Mouse (Mus musculus) Patski (cell line): ENCODE measurements around the gene Maml3. TPM values are rescaled to one million over a fixed set of nuclear protein-coding genes. Genes with fewer than 3 reads are reported as not detected.
A peak's percentile ranks its signal among the peaks of the same experiment; 100 is the strongest.

Source experiments
- ATAC-seq: fragments of 100-300 bp; one replicate; pipeline ENCODE4 v1.8.0; 2021
- CTCF ChIA-PET: fragments of 350-600 bp; sonication (Branson Sonifier 250); formaldehyde crosslinking; loops from one replicate; lab custom pipeline; 2022; ENCODE audit warnings: inconsistent platforms; lab: Charles Lee
- POLR2A ChIA-PET: fragments of 350-600 bp; sonication (Branson Sonifier 250); formaldehyde crosslinking; loops from one replicate; lab custom pipeline; 2022; ENCODE audit warnings: antibody characterized with exemption, inconsistent platforms; lab: Charles Lee
- DNase-seq: peaks from one replicate; pipeline ENCODE4 v3.0.0-alpha.2; 2011; ENCODE audit warnings: low read depth, low spot score
- H3K27me3 ChIP-seq: fragments of 371-371 bp; one replicate; pipeline ENCODE4 v1.5.1; 2021
- CTCF ChIP-seq: fragments of 100-300 bp; IDR thresholded peaks from one replicate; pipeline ENCODE4 v1.5.1; 2021
- in situ Hi-C: fragments of 300-500 bp; cut with MboI; formaldehyde crosslinking; loops from 3 replicates; pipeline ENCODE4 v1.11.1; 2018; ENCODE audit warnings: low pct_unique_long_range_greater_than_20kb, mixed read lengths
- polyA plus RNA-seq: library from polyadenylated mRNA; unstranded; gene quantifications from one replicate; pipeline ENCODE4 v1.2.3, GENCODE M21; 2021

Maml3 gene
- polyA plus RNA-seq, 1 experiment from 2014 or later = 7.7 TPM

DNA sequence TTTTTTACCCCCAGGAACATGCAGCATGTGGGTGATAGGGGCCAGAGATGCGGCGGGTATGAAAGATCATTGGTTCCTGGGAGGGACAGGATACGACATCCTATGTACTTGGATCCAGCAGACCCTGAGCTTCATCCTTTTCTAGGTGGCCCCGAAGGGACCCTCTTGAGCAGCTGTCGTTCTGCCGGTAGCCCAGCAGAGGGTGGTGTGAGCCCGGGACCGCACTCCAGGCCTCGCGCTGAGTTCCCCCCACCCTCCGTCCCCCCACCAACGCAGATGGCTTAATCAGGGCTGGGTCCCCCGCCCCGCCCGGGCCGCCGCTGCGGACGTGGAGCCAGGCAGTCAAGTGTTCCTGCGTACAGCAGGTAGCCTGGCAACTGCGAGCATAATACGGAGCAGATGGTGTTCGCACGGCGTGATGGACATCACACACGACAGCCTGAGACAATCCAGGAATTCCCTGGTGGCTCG, 403.6 kb downstream of the Maml3 start:
- H3K27me3 ChIP-seq = no peaks in the 10 kb centered on the region
- ChIA-PET CTCF (interaction anchor here (0.9 to 2.1 kb wide), 7 partner anchors 10 to 496 kb away, joined by 3 to 8 read pairs (median 4); no protein-coding TSS in a partner anchor), POLR2A (interaction anchor here (0.6 to 0.7 kb wide), 3 partner anchors 9 to 319 kb away, joined by 3 to 4 read pairs (median 3); no protein-coding TSS in a partner anchor)
- peak; percentile 82 for TF ChIP-seq CTCF
- in situ Hi-C loops = no loop called here
- ATAC-seq = peak; percentile 38
- DNase-seq = no peak

DNA sequence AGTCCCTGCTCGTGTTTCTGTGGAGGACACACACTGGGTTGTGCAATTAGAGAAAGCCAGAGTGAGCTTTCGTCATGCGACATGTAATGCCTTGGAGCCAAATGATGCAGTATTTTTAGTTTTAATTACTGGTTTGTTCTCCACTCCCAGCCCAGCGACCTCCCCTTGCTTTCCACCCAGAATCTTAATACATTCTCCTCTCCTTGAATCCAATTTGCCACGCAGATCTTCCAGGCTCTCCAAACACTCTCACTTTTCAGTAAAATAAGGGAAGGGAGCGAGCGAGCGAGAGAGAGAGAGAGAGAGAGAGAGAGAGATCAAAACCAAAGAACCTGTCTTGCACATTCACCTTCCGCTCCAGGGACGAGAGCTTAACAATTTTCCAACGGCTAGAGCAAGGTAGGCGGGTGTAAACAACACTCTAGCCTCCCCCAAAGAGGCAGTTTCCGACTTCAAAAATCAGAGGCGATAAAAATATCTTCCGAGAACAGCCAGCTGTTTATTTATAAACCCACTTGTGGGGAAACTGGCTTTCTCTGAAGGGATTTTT, 404.1 kb downstream of the Maml3 start:
- no peaks in the 10 kb centered on the region for H3K27me3 ChIP-seq
- POLR2A ChIA-PET = interaction anchor here (0.6 to 0.7 kb wide), 3 partner anchors 10 to 319 kb away, joined by 3 to 4 read pairs (median 3); no protein-coding TSS in a partner anchor
- CTCF ChIA-PET = interaction anchor here (0.9 to 2.1 kb wide), 8 partner anchors 10 to 497 kb away, joined by 3 to 8 read pairs (median 4); no protein-coding TSS in a partner anchor
- TF ChIP-seq CTCF = no peak
- in situ Hi-C loops = no loop called here
- no peak for DNase-seq
- ATAC-seq = no peak

- CTCF ChIA-PET = interaction anchor here (1.3 to 2.1 kb wide), 4 partner anchors 8 to 25 kb away, joined by 3 to 8 read pairs (median 5); no protein-coding TSS in a partner anchor
- POLR2A ChIA-PET = no interaction called here
- ATAC-seq (no peak), DNase-seq (no peak)
- H3K27me3 ChIP-seq = no peaks in the 10 kb centered on the region
- no peak for TF ChIP-seq CTCF
- in situ Hi-C loops = no loop called here
These were observed 404.8 kb downstream of the Maml3 start for GRCm38 (mm10) chr3:51700123-51700522.

DNA sequence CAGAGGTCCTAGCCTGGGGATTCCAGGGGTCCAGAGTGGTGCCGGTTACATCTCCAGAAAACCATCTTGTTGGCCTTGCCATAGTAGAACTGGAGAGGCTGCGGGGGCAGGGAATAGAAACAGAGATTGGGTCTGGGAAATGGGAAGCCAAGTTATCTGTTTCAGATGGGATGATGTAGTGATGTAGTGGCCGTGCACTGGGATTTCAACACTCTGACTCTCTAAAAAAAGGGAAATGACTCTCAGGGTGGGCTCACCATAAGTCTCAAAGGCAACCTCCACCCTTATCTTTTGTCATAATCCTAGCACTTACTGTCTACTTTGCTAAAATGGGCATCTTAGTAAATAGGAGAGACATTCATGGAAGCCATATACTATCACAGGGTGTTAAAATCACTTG, 406.9 kb downstream of the Maml3 start:
- DNase-seq (no peak), ATAC-seq (no peak)
- in situ Hi-C loops = no loop called here
- no peak for TF ChIP-seq CTCF
- CTCF ChIA-PET = interaction anchor here (1.0 kb wide), 1 partner anchor 313 kb away, joined by 3 read pairs; no protein-coding TSS in a partner anchor
- H3K27me3 ChIP-seq = no peaks in the 10 kb centered on the region
- POLR2A ChIA-PET = no interaction called here

- TF ChIP-seq CTCF = no peak
- CTCF ChIA-PET = interaction anchor here (0.8 kb wide), 1 partner anchor 500 kb away, joined by 3 read pairs; no protein-coding TSS in a partner anchor
- H3K27me3 ChIP-seq = no peaks in the 10 kb centered on the region
- POLR2A ChIA-PET = no interaction called here
- DNase-seq = no peak
- no peak for ATAC-seq
- in situ Hi-C loops = no loop called here
These were observed 409.2 kb downstream of the Maml3 start for GRCm38 (mm10) chr3:51695713-51696112.

DNA sequence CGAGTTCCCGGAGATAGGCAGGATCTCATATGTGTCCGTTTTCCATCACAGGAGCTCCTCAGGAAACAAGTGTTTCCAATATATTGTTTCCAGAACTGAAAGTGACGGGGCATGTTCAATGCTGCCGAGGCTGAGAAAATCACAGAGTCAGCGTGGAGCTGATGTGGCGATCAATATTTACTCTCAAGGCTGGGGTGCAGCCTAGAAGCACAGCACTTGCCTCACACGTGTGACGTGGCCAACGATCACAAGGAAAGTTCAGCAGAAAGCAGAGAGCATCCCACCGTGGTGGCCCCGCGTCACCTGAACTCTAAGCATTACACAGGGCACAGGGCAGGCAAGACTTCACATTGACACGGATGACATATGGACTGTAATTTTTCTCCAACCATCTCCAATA, 410.3 kb downstream of the Maml3 start:
- CTCF ChIA-PET = interaction anchor here (1.3 kb wide), 1 partner anchor 10 kb away, joined by 3 read pairs; no protein-coding TSS in a partner anchor
- POLR2A ChIA-PET = no interaction called here
- H3K27me3 ChIP-seq = no peaks in the 10 kb centered on the region
- no peak for TF ChIP-seq CTCF
- in situ Hi-C loops = no loop called here
- DNase-seq (no peak), ATAC-seq (no peak)

DNA sequence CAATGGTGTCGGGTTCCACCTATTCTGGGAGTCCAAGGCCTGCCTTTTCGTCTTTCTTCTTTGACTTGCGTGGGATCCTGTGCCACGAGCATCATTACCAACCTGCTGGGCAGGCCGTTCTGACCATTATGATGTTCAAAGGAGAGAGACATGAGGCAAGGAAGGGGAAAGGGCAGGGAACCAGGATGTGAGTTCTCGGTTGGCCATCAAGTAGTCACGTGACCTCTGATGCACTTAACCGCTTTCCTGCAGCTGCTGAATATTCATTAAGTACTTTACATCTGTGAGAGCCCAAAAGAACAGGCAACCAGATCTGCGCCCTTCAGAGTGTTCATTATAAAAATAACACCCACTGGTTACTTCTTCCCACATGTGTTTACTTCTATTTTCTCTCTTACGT, 411.7 kb downstream of the Maml3 start:
- in situ Hi-C loops = no loop called here

GRCm38 (mm10) chr3:51688725-51689124, 416.2 kb downstream of the Maml3 start:
- DNase-seq = no peak
- ChIA-PET POLR2A (interaction anchor here (0.6 kb wide), 2 partner anchors 400 to 1088 kb away, joined by 3 to 5 read pairs; no protein-coding TSS in a partner anchor), CTCF (interaction anchor here (0.6 to 1.8 kb wide), 2 partner anchors 12 to 15 kb away, joined by 3 to 5 read pairs; no protein-coding TSS in a partner anchor)
- TF ChIP-seq CTCF = no peak
- H3K27me3 ChIP-seq = no peaks in the 10 kb centered on the region
- in situ Hi-C loops = no loop called here
- ATAC-seq = no peak

More for the DNA sequence above, 411.7 kb downstream of the Maml3 start:
- ATAC-seq (no peak), DNase-seq (no peak)
- POLR2A ChIA-PET = no interaction called here
- CTCF ChIA-PET = no interaction called here
- H3K27me3 ChIP-seq = no peaks in the 10 kb centered on the region
- TF ChIP-seq CTCF = no peak

DNA sequence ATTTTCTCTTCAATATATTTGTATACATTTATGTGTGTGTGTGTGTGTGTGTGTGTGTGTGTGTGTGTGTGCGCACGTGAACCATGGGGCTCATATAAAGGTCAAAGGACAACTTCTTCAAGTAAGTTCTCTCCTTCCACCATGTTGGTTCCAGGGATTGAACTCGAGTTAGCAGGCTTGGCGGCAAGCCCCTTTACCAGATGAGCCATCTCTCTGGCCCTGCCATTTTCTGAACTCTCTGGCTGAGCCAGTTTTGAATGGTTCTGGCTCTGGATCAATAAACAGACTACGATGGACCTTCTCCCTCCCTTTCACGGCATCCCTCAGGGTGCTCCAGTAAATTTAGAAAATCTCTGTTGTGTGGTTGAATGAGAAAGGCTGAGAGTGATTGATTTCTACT, 418.1 kb downstream of the Maml3 start:
- ATAC-seq (no peak), DNase-seq (no peak)
- in situ Hi-C loops = no loop called here
- no peaks in the 10 kb centered on the region for H3K27me3 ChIP-seq
- no peak for TF ChIP-seq CTCF
- ChIA-PET POLR2A (interaction anchor here (0.5 kb wide), 1 partner anchor 14 kb away, joined by 3 read pairs; no protein-coding TSS in a partner anchor), CTCF (no interaction called here)

DNA sequence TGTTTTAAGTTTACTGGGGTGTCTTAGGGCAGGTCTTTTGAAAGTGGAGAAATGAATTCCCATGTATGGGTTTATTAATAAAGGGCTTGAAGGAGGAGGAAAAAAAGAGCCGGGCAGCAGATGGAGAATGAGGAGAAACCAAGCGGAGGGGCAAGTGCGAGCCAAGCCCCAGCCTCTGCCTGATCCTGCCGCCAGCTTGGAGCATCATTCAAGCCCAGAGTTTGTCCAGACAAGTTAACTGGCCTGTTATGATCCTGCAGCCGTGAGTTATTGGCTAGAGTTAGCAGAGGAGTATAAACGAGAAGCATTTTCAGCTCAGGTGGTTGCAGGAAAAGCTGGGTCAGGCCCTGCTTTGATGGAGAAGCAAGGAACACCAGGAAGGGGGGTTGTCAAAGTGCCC, 418.6 kb downstream of the Maml3 start:
- in situ Hi-C loops = no loop called here
- DNase-seq = no peak
- no peaks in the 10 kb centered on the region for H3K27me3 ChIP-seq
- POLR2A ChIA-PET = interaction anchor here (0.5 kb wide), 1 partner anchor 15 kb away, joined by 3 read pairs; no protein-coding TSS in a partner anchor
- no peak for TF ChIP-seq CTCF
- CTCF ChIA-PET = no interaction called here
- ATAC-seq = no peak

DNA sequence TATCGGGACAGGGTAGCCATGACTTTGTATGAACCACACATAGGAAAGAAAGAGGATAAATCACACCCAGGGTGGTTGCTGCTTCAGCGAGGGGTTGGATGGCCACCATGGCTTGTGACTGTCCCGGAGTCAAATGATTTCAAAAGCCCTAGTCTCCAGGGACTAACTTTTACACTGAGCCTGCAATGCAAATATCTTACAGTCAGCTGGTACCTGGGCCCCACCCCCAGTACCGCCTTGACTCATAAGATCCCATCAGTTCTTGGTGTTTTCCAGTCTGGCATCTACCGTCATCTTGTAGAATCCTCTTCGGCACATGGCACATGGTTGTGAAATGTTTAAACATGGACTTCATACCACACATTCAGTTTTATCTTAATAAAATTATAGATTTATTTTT, 419.3 kb downstream of the Maml3 start:
- POLR2A ChIA-PET = no interaction called here
- H3K27me3 ChIP-seq = no peaks in the 10 kb centered on the region
- no peak for TF ChIP-seq CTCF
- ATAC-seq (no peak), DNase-seq (no peak)
- in situ Hi-C loops = no loop called here
- CTCF ChIA-PET = no interaction called here
